Comparison of ENCODE assay signal across 9 mouse cellular contexts in genomic region chr4:53115866-53116265, GRCm38 (mm10). TPM values are rescaled to one million over a fixed set of nuclear protein-coding genes. Genes with fewer than 3 reads are reported as not detected.
DNase-seq lines count a peak whose midpoint lies in the region; ATAC-seq and TF ChIP-seq lines count a peak whose summit lies in the region.
"Had no signal": no experiment of that assay in that cellular context is flagged by ENCODE, and none has a peak within 500 bp of the region (broad histone marks: within the 10 kb centered on the region; RNA-seq: fewer than 3 reads in every experiment).

No protein-coding gene starts in this region.

- H3K36me3 ChIP-seq in G1E (replicated peaks) (peaks cover 76% of the 10 kb centered on the region), macrophage (ENCODE audit: inconsistent target) (peaks cover 27% of the 10 kb centered on the region)
- H3K36me3 ChIP-seq in hindbrain, postnatal 0 days (ENCODE audit: insufficient read depth, low read length) = no peaks in the 10 kb centered on the region
- H3K36me3 ChIP-seq in midbrain, embryonic 13.5 days = 0 out of 2 replicates have a peak, but pooled peaks cover 5% of the 10 kb centered on the region

- 12% methylated on average over 2 of the region's 5 CpGs for WGBS in hindbrain, postnatal 0 days
- 4% methylated on average over 2 of the region's 5 CpGs for WGBS in macrophage (ENCODE audit: missing documents)
- 11% methylated on average over 2 of the region's 5 CpGs for WGBS in midbrain, embryonic 13.5 days

- TF ChIP-seq CTCF in G1E (IDR thresholded peaks at IDR 0.05; ENCODE audit: low read depth, low read length) = no peak
- no peak for TF ChIP-seq CTCF in cortical plate, adult 2 months (IDR thresholded peaks at IDR 0.05; ENCODE audit: extremely low read depth, insufficient read depth, low read length)
- no peak for TF ChIP-seq CTCF in hindbrain, postnatal 0 days (IDR thresholded peaks at IDR 0.05; ENCODE audit: low read depth)

- H3K79me2 ChIP-seq in macrophage (ENCODE audit: inconsistent target) = peaks cover 67% of the 10 kb centered on the region; the same call in 1 of the 2 replicates

- no peak overlapping the region for H3K9ac ChIP-seq in hindbrain, postnatal 0 days (replicated peaks; ENCODE audit: low read length)
- no peak overlapping the region for H3K9ac ChIP-seq in midbrain, embryonic 13.5 days (replicated peaks)

- H3K9me3 ChIP-seq in G1E (replicated peaks) = no peaks in the 10 kb centered on the region
- no peaks in the 10 kb centered on the region for H3K9me3 ChIP-seq in hindbrain, postnatal 0 days (ENCODE audit: low read length)
- H3K9me3 ChIP-seq in midbrain, embryonic 13.5 days = no peaks in the 10 kb centered on the region
- H3K9me3 ChIP-seq: megakaryocyte, embryonic 14.5 days had no signal

- H3K4me2 ChIP-seq in hindbrain, postnatal 0 days (ENCODE audit: low read depth, low read length) = no peak overlapping the region
- H3K4me2 ChIP-seq in midbrain, embryonic 13.5 days (replicated peaks) = no peak overlapping the region

- no peak for TF ChIP-seq POLR2A in cortical plate, adult 2 months (IDR thresholded peaks at IDR 0.05; ENCODE audit: extremely low read depth, insufficient read depth, low read length)

- H3K4me3 ChIP-seq in G1E (ENCODE audit: low read depth, low read length) = no peak overlapping the region
- H3K4me3 ChIP-seq in cortical plate, adult 2 months (ENCODE audit: insufficient read depth, low read length) = no peak overlapping the region
- no peak overlapping the region for H3K4me3 ChIP-seq in hindbrain, postnatal 0 days (ENCODE audit: low read length)
- H3K4me3 ChIP-seq in macrophage (ENCODE audit: inconsistent target) = no peak overlapping the region
- H3K4me3 ChIP-seq in midbrain, embryonic 13.5 days (replicated peaks) = no peak overlapping the region
- H3K4me3 ChIP-seq: megakaryocyte, embryonic 14.5 days had no signal

- no peak for ATAC-seq in G1E (ENCODE audit: extremely low read depth, insufficient number of reproducible peaks, low FRiP score, poor library complexity, severe bottlenecking)
- ATAC-seq in hindbrain, postnatal 0 days = peak; percentile 69; the same call in 1 of the 2 replicates
- no peak for ATAC-seq in erythroblast, adult 5-6 weeks (replicated peaks; ENCODE audit: low FRiP score, poor library complexity, severe bottlenecking)
- no peak for ATAC-seq in midbrain, embryonic 13.5 days

- H3K27ac ChIP-seq in cortical plate, adult 2 months (ENCODE audit: insufficient read depth, low read length) = 0 out of 2 replicates have a peak overlapping the region, but pooled peaks have one; percentile 17
- H3K27ac ChIP-seq in hindbrain, postnatal 0 days = peak overlapping the region; percentile 13; the same call in 1 of the 2 replicates
- H3K27ac ChIP-seq in macrophage = peak overlapping the region; percentile 85
- no peak overlapping the region for H3K27ac ChIP-seq in midbrain, embryonic 13.5 days

- H3K27me3 ChIP-seq in G1E (ENCODE audit: insufficient read depth, low read length) = no peaks in the 10 kb centered on the region
- H3K27me3 ChIP-seq in hindbrain, postnatal 0 days (ENCODE audit: insufficient read depth, low read length) = no peaks in the 10 kb centered on the region
- no peaks in the 10 kb centered on the region for H3K27me3 ChIP-seq in midbrain, embryonic 13.5 days

- peak; percentile 45 for DNase-seq in kidney, adult 9 months
- DNase-seq in kidney, adult 18-20 months = no peak
- DNase-seq in G1E (ENCODE audit: low spot score) = peak; percentile 45
- peak; percentile 28 for DNase-seq in hindbrain, postnatal 0 days (ENCODE audit: low spot score)

- peaks cover 71% of the 10 kb centered on the region for H3K4me1 ChIP-seq in G1E (ENCODE audit: insufficient read depth, low read depth, low read length)
- H3K4me1 ChIP-seq in cortical plate, adult 2 months (ENCODE audit: control insufficient read depth, insufficient read depth, low read length) = peaks cover 11% of the 10 kb centered on the region
- no peaks in the 10 kb centered on the region for H3K4me1 ChIP-seq in hindbrain, postnatal 0 days (ENCODE audit: insufficient read depth, low read length)
- peaks cover 9% of the 10 kb centered on the region for H3K4me1 ChIP-seq in midbrain, embryonic 13.5 days (replicated peaks)

RNA-seq across cellular contexts. Expression of gene Abca1, which starts 43.8 kb away (rescaled TPM):
- total RNA-seq in G1E (2014; fragmentation: Nextera tagmentation) (21.5 and 23.0 TPM in 2 replicates), G1E (2017) (4.6 and 4.7 TPM in 2 replicates)
- polyA plus RNA-seq in G1E (2012) (1.8 and 2.1 TPM in 2 replicates), macrophage (2018) (100 to 236 TPM (median 160 TPM) in 3 replicates)
- 8.3 and 9.0 TPM in 2 replicates for polyA plus RNA-seq in cortical plate, adult 2 months (2012; rRNA removed)
- 43.5 and 49.5 TPM in 2 replicates for total RNA-seq in hindbrain, postnatal 0 days (2014; rRNA removed)
- 8.8 TPM in 2 replicates for polyA plus RNA-seq in hindbrain, postnatal 0 days (2015; fragmentation: Nextera tagmentation; extraction: Ambion mirVana)
- 1,000 to 10,000 TPM in 8 of 26 experiments, 100 to 1,000 TPM in 18; 205 to 2,656 (median 727) TPM for total RNA-seq in macrophage (2018; cell fraction: chromatin; rRNA removed)
- total RNA-seq in macrophage (2018; cell fraction: cytosol; rRNA removed) = 100 to 1,000 TPM; 160 to 731 (median 322) TPM
- 1,000 to 10,000 TPM in 2 of 26 experiments, 100 to 1,000 TPM in 24; 291 to 1,224 (median 585) TPM for total RNA-seq in macrophage (2018; cell fraction: nucleus; rRNA removed)
- 1.9 TPM in 2 replicates for total RNA-seq in erythroblast, adult 5-6 weeks (2015; ENCODE audit: low replicate concordance)
- 1.8 and 2.6 TPM in 2 replicates for total RNA-seq in erythroblast, adult 5-6 weeks (2017; ENCODE audit: low replicate concordance)
- 8.3 and 8.7 TPM in 2 replicates for polyA plus RNA-seq in midbrain, embryonic 13.5 days (2015; fragmentation: Nextera tagmentation; extraction: Ambion mirVana)

Comparison
In these comparisons a context has a peak if more than half of its experiments do, and no peak if none do; other contexts are left out.
1. RNA of gene Abca1, which starts 43.8 kb away (polyA plus RNA-seq): 100 to 236 TPM in macrophage; 8.3 to 9.0 TPM in cortical plate, adult 2 months, 8.8 TPM in hindbrain, postnatal 0 days, 8.3 to 8.7 TPM in midbrain, embryonic 13.5 days and 1.8 to 2.1 TPM in G1E; every median in the first group is over 10 times any median in the second.